Mouse (Mus musculus) neutrophil, adult 5-6 weeks (primary cell): ENCODE results near the gene 2310030G06Rik. TPM values are rescaled to one million over a fixed set of nuclear protein-coding genes. Genes with fewer than 3 reads are reported as not detected.

ENCODE experiments used
- ATAC-seq: fragments of 151-379, 151-347 bp; 2 replicates; pipeline ENCODE4 v1.8.0; 2017; ENCODE audit warnings: mild to moderate bottlenecking, moderate TSS enrichment; ENCODE audit not compliant: insufficient number of reproducible peaks, poor library complexity, low FRiP score, severe bottlenecking; ENCODE audit errors: extremely low read depth
- total RNA-seq: library from RNA; stranded (forward); fragments of 200-1000 nt; gene quantifications from 2 replicates; pipeline ENCODE4 v1.2.3, GENCODE M21; 2017

Gene 2310030G06Rik
- total RNA-seq, 1 experiment from 2014 or later, result not detected

GRCm38 (mm10) chr9:50718878-50719277, 27.5 kb downstream of the 2310030G06Rik start:
- ATAC-seq, result no peak

GRCm38 (mm10) chr9:50714188-50714587, 32.1 kb downstream of the 2310030G06Rik start:
- no peak for ATAC-seq

- ATAC-seq, result no peak
Observed at GRCm38 (mm10) chr9:50711337-50711736, 35.0 kb downstream of the 2310030G06Rik start.

GRCm38 (mm10) chr9:50709108-50709507, 37.2 kb downstream of the 2310030G06Rik start:
- no peak for ATAC-seq

GRCm38 (mm10) chr9:50704907-50705306, 41.4 kb downstream of the 2310030G06Rik start:
- ATAC-seq, result no peak

GRCm38 (mm10) chr9:50700921-50701691, 45.2 kb downstream of the 2310030G06Rik start:
- no peak for ATAC-seq

- 0 out of 2 replicates have a peak, but pooled peaks have one; percentile 20 for ATAC-seq
Observed at GRCm38 (mm10) chr9:50698418-50699409, 47.6 kb downstream of the 2310030G06Rik start.

- no peak for ATAC-seq
Observed at GRCm38 (mm10) chr9:50697706-50698041, 48.7 kb downstream of the 2310030G06Rik start.

- no peak for ATAC-seq
Observed at GRCm38 (mm10) chr9:50696851-50697705, 49.3 kb downstream of the 2310030G06Rik start.

- ATAC-seq, result no peak
Observed at GRCm38 (mm10) chr9:50695153-50695552, 51.2 kb downstream of the 2310030G06Rik start.

- 0 out of 2 replicates have a peak, but pooled peaks have one; percentile 18 for ATAC-seq
Observed at GRCm38 (mm10) chr9:50693631-50694030, 52.7 kb downstream of the 2310030G06Rik start.

- ATAC-seq, result no peak
Observed at GRCm38 (mm10) chr9:50692626-50693580, 53.4 kb downstream of the 2310030G06Rik start.

Other genes starting within 250 kb of the 2310030G06Rik start
- gene Pts, start 217.8 kb downstream of the 2310030G06Rik start, total RNA-seq, result 98.8 and 106 TPM in 2 replicates
- 8.5 and 10.0 TPM in 2 replicates for gene Il18, start 191.7 kb downstream of the 2310030G06Rik start, total RNA-seq
- gene Bco2, start 191.4 kb downstream of the 2310030G06Rik start, total RNA-seq, result 0.86 and 2.2 TPM in 2 replicates
- gene Tex12, start 185.2 kb downstream of the 2310030G06Rik start, total RNA-seq, result not detected in 2 replicates
- gene Sdhd, start 142.7 kb downstream of the 2310030G06Rik start, total RNA-seq, result 76.4 and 77.9 TPM in 2 replicates
- 68.5 and 70.9 TPM in 2 replicates for gene Timm8b, start 142.6 kb downstream of the 2310030G06Rik start, total RNA-seq
- 0.74 and 2.3 TPM in 2 replicates for gene Pih1d2, start 129.2 kb downstream of the 2310030G06Rik start, total RNA-seq
- gene Nkapd1, start 129.1 kb downstream of the 2310030G06Rik start, total RNA-seq, result 28.4 and 29.7 TPM in 2 replicates
- gene Dlat, start 86.8 kb downstream of the 2310030G06Rik start, total RNA-seq, result 16.3 and 16.4 TPM in 2 replicates
- gene Dixdc1, start 7.0 kb downstream of the 2310030G06Rik start, total RNA-seq, result 0.12 TPM in 1 of 2 replicates, not detected in the other
- gene Cryab, start 4.8 kb upstream of the 2310030G06Rik start, total RNA-seq, result not detected in 2 replicates
- gene Hspb2, start 5.8 kb upstream of the 2310030G06Rik start, total RNA-seq, result not detected in 2 replicates
- 9.2 and 10.3 TPM in 2 replicates for gene Fdxacb1, start 21.7 kb upstream of the 2310030G06Rik start, total RNA-seq
- 9.0 and 12.8 TPM in 2 replicates for gene Alg9, start 28.5 kb upstream of the 2310030G06Rik start, total RNA-seq
- 29.6 and 33.8 TPM in 2 replicates for gene 1110032A03Rik, start 29.0 kb upstream of the 2310030G06Rik start, total RNA-seq
- 22.0 and 26.4 TPM in 2 replicates for gene Ppp2r1b, start 98.8 kb upstream of the 2310030G06Rik start, total RNA-seq